Mouse (Mus musculus): ENCODE results near the gene Gal. TPM values are rescaled to one million over a fixed set of nuclear protein-coding genes. Genes with fewer than 3 reads are reported as not detected.

The Gal gene
- polyA plus RNA-seq, 1 experiment = 6.2 TPM

- DNase-seq (ENCODE audit: low read depth) = no peak
- no peak for TF ChIP-seq POLR2A (IDR thresholded peaks at IDR 0.05; ENCODE audit: borderline replicate concordance, extremely low read depth, insufficient read depth, insufficient read length, poor library complexity, severe bottlenecking)
- TF ChIP-seq CTCF (IDR thresholded peaks at IDR 0.05; ENCODE audit: borderline replicate concordance, extremely low read depth, insufficient read depth, insufficient read length) = peak; percentile 54
Observed at GRCm38 (mm10) chr19:3436840-3437239, 22.5 kb upstream of the Gal start.

GRCm38 (mm10) chr19:3435824-3436223 lies 21.5 kb upstream of the Gal start:
- no peak for DNase-seq (ENCODE audit: low read depth)

GRCm38 (mm10) chr19:3434641-3435040 lies 20.3 kb upstream of the Gal start:
- TF ChIP-seq CTCF (IDR thresholded peaks at IDR 0.05; ENCODE audit: borderline replicate concordance, extremely low read depth, insufficient read depth, insufficient read length) (no peak), POLR2A (IDR thresholded peaks at IDR 0.05; ENCODE audit: borderline replicate concordance, extremely low read depth, insufficient read depth, insufficient read length, poor library complexity, severe bottlenecking) (no peak)
- no peak for DNase-seq (ENCODE audit: low read depth)

More at GRCm38 (mm10) chr19:3435824-3436223, 21.5 kb upstream of the Gal start:
- no peak for TF ChIP-seq CTCF (IDR thresholded peaks at IDR 0.05; ENCODE audit: borderline replicate concordance, extremely low read depth, insufficient read depth, insufficient read length)
- no peak for TF ChIP-seq POLR2A (IDR thresholded peaks at IDR 0.05; ENCODE audit: borderline replicate concordance, extremely low read depth, insufficient read depth, insufficient read length, poor library complexity, severe bottlenecking)

- no peak for TF ChIP-seq CTCF (IDR thresholded peaks at IDR 0.05; ENCODE audit: borderline replicate concordance, extremely low read depth, insufficient read depth, insufficient read length)
- no peak for TF ChIP-seq POLR2A (IDR thresholded peaks at IDR 0.05; ENCODE audit: borderline replicate concordance, extremely low read depth, insufficient read depth, insufficient read length, poor library complexity, severe bottlenecking)
- DNase-seq (ENCODE audit: low read depth) = no peak
Observed at GRCm38 (mm10) chr19:3434124-3434523, 19.8 kb upstream of the Gal start.

GRCm38 (mm10) chr19:3431969-3432368 lies 17.6 kb upstream of the Gal start:
- no peak for DNase-seq (ENCODE audit: low read depth)
- TF ChIP-seq POLR2A (IDR thresholded peaks at IDR 0.05; ENCODE audit: borderline replicate concordance, extremely low read depth, insufficient read depth, insufficient read length, poor library complexity, severe bottlenecking) (no peak), CTCF (IDR thresholded peaks at IDR 0.05; ENCODE audit: borderline replicate concordance, extremely low read depth, insufficient read depth, insufficient read length) (no peak)

- TF ChIP-seq POLR2A (IDR thresholded peaks at IDR 0.05; ENCODE audit: borderline replicate concordance, extremely low read depth, insufficient read depth, insufficient read length, poor library complexity, severe bottlenecking) (no peak), CTCF (IDR thresholded peaks at IDR 0.05; ENCODE audit: borderline replicate concordance, extremely low read depth, insufficient read depth, insufficient read length) (no peak)
- no peak for DNase-seq (ENCODE audit: low read depth)
Observed at GRCm38 (mm10) chr19:3431066-3431465, 16.7 kb upstream of the Gal start.

- DNase-seq (ENCODE audit: low read depth) = peak; percentile 76
- TF ChIP-seq POLR2A (IDR thresholded peaks at IDR 0.05; ENCODE audit: borderline replicate concordance, extremely low read depth, insufficient read depth, insufficient read length, poor library complexity, severe bottlenecking) = no peak
- no peak for TF ChIP-seq CTCF (IDR thresholded peaks at IDR 0.05; ENCODE audit: borderline replicate concordance, extremely low read depth, insufficient read depth, insufficient read length)
Observed at GRCm38 (mm10) chr19:3429156-3429816, 14.9 kb upstream of the Gal start.

GRCm38 (mm10) chr19:3428057-3428830 lies 13.9 kb upstream of the Gal start:
- DNase-seq (ENCODE audit: low read depth) = no peak

GRCm38 (mm10) chr19:3424214-3424613 lies 9.9 kb upstream of the Gal start:
- DNase-seq (ENCODE audit: low read depth) = no peak
- TF ChIP-seq CTCF (IDR thresholded peaks at IDR 0.05; ENCODE audit: borderline replicate concordance, extremely low read depth, insufficient read depth, insufficient read length) (no peak), POLR2A (IDR thresholded peaks at IDR 0.05; ENCODE audit: borderline replicate concordance, extremely low read depth, insufficient read depth, insufficient read length, poor library complexity, severe bottlenecking) (no peak)

More at GRCm38 (mm10) chr19:3428057-3428830, 13.9 kb upstream of the Gal start:
- TF ChIP-seq CTCF (IDR thresholded peaks at IDR 0.05; ENCODE audit: borderline replicate concordance, extremely low read depth, insufficient read depth, insufficient read length) = no peak
- no peak for TF ChIP-seq POLR2A (IDR thresholded peaks at IDR 0.05; ENCODE audit: borderline replicate concordance, extremely low read depth, insufficient read depth, insufficient read length, poor library complexity, severe bottlenecking)

GRCm38 (mm10) chr19:3422981-3423380 lies 8.6 kb upstream of the Gal start:
- no peak for DNase-seq (ENCODE audit: low read depth)
- TF ChIP-seq CTCF (IDR thresholded peaks at IDR 0.05; ENCODE audit: borderline replicate concordance, extremely low read depth, insufficient read depth, insufficient read length) (no peak), POLR2A (IDR thresholded peaks at IDR 0.05; ENCODE audit: borderline replicate concordance, extremely low read depth, insufficient read depth, insufficient read length, poor library complexity, severe bottlenecking) (no peak)

- peak; percentile 31 for DNase-seq (ENCODE audit: low read depth)
- TF ChIP-seq POLR2A (IDR thresholded peaks at IDR 0.05; ENCODE audit: borderline replicate concordance, extremely low read depth, insufficient read depth, insufficient read length, poor library complexity, severe bottlenecking) = no peak
Observed at GRCm38 (mm10) chr19:3422488-3422887, 8.1 kb upstream of the Gal start.

- TF ChIP-seq POLR2A (IDR thresholded peaks at IDR 0.05; ENCODE audit: borderline replicate concordance, extremely low read depth, insufficient read depth, insufficient read length, poor library complexity, severe bottlenecking) (no peak), CTCF (IDR thresholded peaks at IDR 0.05; ENCODE audit: borderline replicate concordance, extremely low read depth, insufficient read depth, insufficient read length) (no peak)
- no peak for DNase-seq (ENCODE audit: low read depth)
Observed at GRCm38 (mm10) chr19:3419251-3419650, 4.9 kb upstream of the Gal start.
